Mouse (Mus musculus): Measurements from ENCODE around the gene Atoh8. TPM values are rescaled to one million over a fixed set of nuclear protein-coding genes. Genes with fewer than 3 reads are reported as not detected.

Atoh8 gene
- polyA plus RNA-seq, 1 experiment from 2014 or later: 11.2 TPM

GRCm38 (mm10) chr6:72249981-72250380 is 14.6 kb upstream of the Atoh8 start:
- Histone ChIP-seq H3K27ac (replicated peaks) (no peak overlapping the region), H3K4me1 (peaks cover 12% of the 10 kb centered on the region), H3K4me3 (no peak overlapping the region), H3K9me3 (replicated peaks) (no peaks in the 10 kb centered on the region), H3K36me3 (no peaks in the 10 kb centered on the region), H3K27me3 (ENCODE audit: low read depth, poor library complexity, severe bottlenecking) (peaks cover 4% of the 10 kb centered on the region; the same call in 1 of the 2 replicates)
- 95% methylated on average over 4 of the region's 4 CpGs for WGBS
- no peak for DNase-seq (ENCODE audit: low spot score)

- H3K27ac ChIP-seq (replicated peaks): no peak overlapping the region
- H3K27me3 ChIP-seq (ENCODE audit: low read depth, poor library complexity, severe bottlenecking): peaks cover 5% of the 10 kb centered on the region; the same call in 1 of the 2 replicates
- no peak overlapping the region for H3K4me3 ChIP-seq
- no peaks in the 10 kb centered on the region for H3K36me3 ChIP-seq
- no peaks in the 10 kb centered on the region for H3K9me3 ChIP-seq (replicated peaks)
- WGBS: 79% methylated on average over 15 of the region's 15 CpGs
- DNase-seq (ENCODE audit: low spot score): no peak
- peaks cover 12% of the 10 kb centered on the region for H3K4me1 ChIP-seq
These were observed 13.0 kb upstream of the Atoh8 start for GRCm38 (mm10) chr6:72248150-72248914.

GRCm38 (mm10) chr6:72246303-72246702 is 10.9 kb upstream of the Atoh8 start:
- H3K27me3 ChIP-seq (ENCODE audit: low read depth, poor library complexity, severe bottlenecking): peaks cover 23% of the 10 kb centered on the region
- peaks cover 19% of the 10 kb centered on the region for H3K4me1 ChIP-seq
- H3K27ac ChIP-seq (replicated peaks): no peak overlapping the region
- H3K9me3 ChIP-seq (replicated peaks): no peaks in the 10 kb centered on the region
- no peak overlapping the region for H3K4me3 ChIP-seq
- no peaks in the 10 kb centered on the region for H3K36me3 ChIP-seq
- no peak for DNase-seq (ENCODE audit: low spot score)
- 85% methylated on average over 6 of the region's 6 CpGs for WGBS

- H3K27me3 ChIP-seq (ENCODE audit: low read depth, poor library complexity, severe bottlenecking): peaks cover 37% of the 10 kb centered on the region
- WGBS: 70% methylated on average over 20 of the region's 20 CpGs
- no peak for DNase-seq (ENCODE audit: low spot score)
- H3K4me3 ChIP-seq: no peak overlapping the region
- H3K9me3 ChIP-seq (replicated peaks): no peaks in the 10 kb centered on the region
- no peaks in the 10 kb centered on the region for H3K36me3 ChIP-seq
- H3K27ac ChIP-seq (replicated peaks): 0 out of 2 replicates have a peak overlapping the region, but pooled peaks have one; percentile 52
- peaks cover 22% of the 10 kb centered on the region for H3K4me1 ChIP-seq
These were observed 9.3 kb upstream of the Atoh8 start for GRCm38 (mm10) chr6:72244569-72245285.

- Histone ChIP-seq H3K36me3 (no peaks in the 10 kb centered on the region), H3K9me3 (replicated peaks) (no peaks in the 10 kb centered on the region), H3K27ac (replicated peaks) (no peak overlapping the region), H3K27me3 (ENCODE audit: low read depth, poor library complexity, severe bottlenecking) (peaks cover 43% of the 10 kb centered on the region), H3K4me1 (peaks cover 22% of the 10 kb centered on the region), H3K4me3 (no peak overlapping the region)
- no peak for DNase-seq (ENCODE audit: low spot score)
- WGBS: 56% methylated on average over 9 of the region's 9 CpGs
These were observed 8.8 kb upstream of the Atoh8 start for GRCm38 (mm10) chr6:72244144-72244549.

- Histone ChIP-seq H3K9me3 (replicated peaks) (no peaks in the 10 kb centered on the region), H3K27me3 (ENCODE audit: low read depth, poor library complexity, severe bottlenecking) (peaks cover 57% of the 10 kb centered on the region), H3K4me3 (no peak overlapping the region), H3K36me3 (no peaks in the 10 kb centered on the region), H3K27ac (replicated peaks) (no peak overlapping the region), H3K4me1 (peaks cover 30% of the 10 kb centered on the region)
- no peak for DNase-seq (ENCODE audit: low spot score)
- 87% methylated on average over 13 of the region's 13 CpGs for WGBS
These were observed 7.3 kb upstream of the Atoh8 start for GRCm38 (mm10) chr6:72242532-72243320.

- WGBS: 53% methylated on average over 8 of the region's 8 CpGs
These were observed 6.4 kb upstream of the Atoh8 start for GRCm38 (mm10) chr6:72241843-72242154.

GRCm38 (mm10) chr6:72241133-72241842 is 5.9 kb upstream of the Atoh8 start:
- 26% methylated on average over 8 of the region's 8 CpGs for WGBS
- Histone ChIP-seq H3K27ac (replicated peaks) (0 out of 2 replicates have a peak overlapping the region, but pooled peaks have one; percentile 5), H3K9me3 (replicated peaks) (no peaks in the 10 kb centered on the region), H3K36me3 (no peaks in the 10 kb centered on the region), H3K27me3 (ENCODE audit: low read depth, poor library complexity, severe bottlenecking) (peaks cover 72% of the 10 kb centered on the region), H3K4me3 (no peak overlapping the region), H3K4me1 (peaks cover 43% of the 10 kb centered on the region)
- DNase-seq (ENCODE audit: low spot score): no peak

More at GRCm38 (mm10) chr6:72241843-72242154, 6.4 kb upstream of the Atoh8 start:
- H3K4me1 ChIP-seq: peaks cover 38% of the 10 kb centered on the region
- H3K9me3 ChIP-seq (replicated peaks): no peaks in the 10 kb centered on the region
- DNase-seq (ENCODE audit: low spot score): no peak
- no peak overlapping the region for H3K27ac ChIP-seq (replicated peaks)
- no peaks in the 10 kb centered on the region for H3K36me3 ChIP-seq
- H3K4me3 ChIP-seq: no peak overlapping the region
- peaks cover 67% of the 10 kb centered on the region for H3K27me3 ChIP-seq (ENCODE audit: low read depth, poor library complexity, severe bottlenecking)

GRCm38 (mm10) chr6:72240042-72240441 is 4.7 kb upstream of the Atoh8 start:
- 64% methylated on average over 2 of the region's 2 CpGs for WGBS
- H3K27me3 ChIP-seq (ENCODE audit: low read depth, poor library complexity, severe bottlenecking): peaks cover 81% of the 10 kb centered on the region
- H3K36me3 ChIP-seq: no peaks in the 10 kb centered on the region
- H3K9me3 ChIP-seq (replicated peaks): no peaks in the 10 kb centered on the region
- no peak overlapping the region for H3K27ac ChIP-seq (replicated peaks)
- peaks cover 54% of the 10 kb centered on the region for H3K4me1 ChIP-seq
- DNase-seq (ENCODE audit: low spot score): no peak
- no peak overlapping the region for H3K4me3 ChIP-seq

GRCm38 (mm10) chr6:72237035-72237434 is 1.7 kb upstream of the Atoh8 start:
- H3K4me1 ChIP-seq: peaks cover 73% of the 10 kb centered on the region

GRCm38 (mm10) chr6:72235807-72236407 is 530 bp upstream of the Atoh8 start:
- H3K9me3 ChIP-seq (replicated peaks): no peaks in the 10 kb centered on the region
- peak overlapping the region; percentile 88 for H3K27ac ChIP-seq (replicated peaks)
- no peak for DNase-seq (ENCODE audit: low spot score)
- peak overlapping the region; percentile 74 for H3K4me3 ChIP-seq
- WGBS: 15% methylated on average over 16 of the region's 16 CpGs
- H3K27me3 ChIP-seq (ENCODE audit: low read depth, poor library complexity, severe bottlenecking): peaks cover 99% of the 10 kb centered on the region
- peaks cover 72% of the 10 kb centered on the region for H3K4me1 ChIP-seq
- H3K36me3 ChIP-seq: no peaks in the 10 kb centered on the region

More at GRCm38 (mm10) chr6:72237035-72237434, 1.7 kb upstream of the Atoh8 start:
- WGBS: under 1% methylated on average over 5 of the region's 5 CpGs
- no peaks in the 10 kb centered on the region for H3K36me3 ChIP-seq
- no peak overlapping the region for H3K27ac ChIP-seq (replicated peaks)
- peaks cover 99% of the 10 kb centered on the region for H3K27me3 ChIP-seq (ENCODE audit: low read depth, poor library complexity, severe bottlenecking)
- H3K9me3 ChIP-seq (replicated peaks): no peaks in the 10 kb centered on the region
- H3K4me3 ChIP-seq: no peak overlapping the region
- DNase-seq (ENCODE audit: low spot score): peak; percentile 90
